Mouse (Mus musculus): Measurements from ENCODE around the gene Setd7. TPM values are rescaled to one million over a fixed set of nuclear protein-coding genes. Genes with fewer than 3 reads are reported as not detected.
A peak's percentile ranks its signal among the peaks of the same experiment; 100 is the strongest.

Setd7 gene
- polyA plus RNA-seq, 1 experiment: 15.7 TPM

DNA sequence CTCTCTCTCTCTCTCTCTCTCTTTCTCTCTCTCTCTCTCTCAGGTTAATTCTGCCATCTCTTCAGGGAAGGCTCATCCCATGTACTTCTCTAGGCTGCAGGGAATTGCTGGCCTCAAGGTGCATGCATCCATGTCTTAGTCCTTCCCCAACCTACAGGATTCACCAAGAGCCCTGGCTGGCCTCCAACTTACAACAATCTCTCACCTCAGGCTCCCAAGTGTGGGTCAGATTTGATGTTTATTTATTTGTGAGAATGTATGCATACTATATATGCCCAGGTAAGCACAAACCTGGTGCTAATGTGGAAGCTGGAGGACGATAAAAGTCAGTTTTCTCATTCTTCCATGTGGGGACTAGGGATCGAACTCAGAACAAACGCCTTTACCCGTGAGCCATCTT, 5.8 kb downstream of the Setd7 start:
- DNase-seq (ENCODE audit: low read depth): no peak
- TF ChIP-seq CTCF (IDR thresholded peaks at IDR 0.05; ENCODE audit: borderline replicate concordance, extremely low read depth, insufficient read depth, insufficient read length): no peak
- TF ChIP-seq POLR2A (IDR thresholded peaks at IDR 0.05; ENCODE audit: borderline replicate concordance, extremely low read depth, insufficient read depth, insufficient read length, poor library complexity, severe bottlenecking): no peak

DNA sequence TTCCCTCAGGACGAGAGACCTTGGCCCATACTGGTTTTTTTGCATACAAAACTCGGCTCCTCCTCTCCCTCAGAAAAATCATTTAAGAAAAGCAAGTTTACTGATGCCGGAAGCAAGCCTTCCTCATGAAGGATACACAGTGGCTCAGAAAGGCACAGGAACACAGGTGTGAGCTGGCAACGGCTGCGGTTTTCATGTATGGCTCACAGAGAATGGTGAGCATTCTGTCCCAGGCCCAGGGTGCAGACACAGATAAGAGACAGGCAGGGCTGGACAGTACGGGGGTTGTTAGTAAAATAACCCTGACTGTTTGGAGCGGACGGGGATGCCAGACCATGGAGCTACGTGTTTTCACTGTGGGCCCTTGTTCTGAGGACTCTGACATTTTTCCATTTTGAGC, 6.6 kb downstream of the Setd7 start:
- TF ChIP-seq CTCF (IDR thresholded peaks at IDR 0.05; ENCODE audit: borderline replicate concordance, extremely low read depth, insufficient read depth, insufficient read length) (no peak), POLR2A (IDR thresholded peaks at IDR 0.05; ENCODE audit: borderline replicate concordance, extremely low read depth, insufficient read depth, insufficient read length, poor library complexity, severe bottlenecking) (no peak)
- DNase-seq (ENCODE audit: low read depth): no peak

DNA sequence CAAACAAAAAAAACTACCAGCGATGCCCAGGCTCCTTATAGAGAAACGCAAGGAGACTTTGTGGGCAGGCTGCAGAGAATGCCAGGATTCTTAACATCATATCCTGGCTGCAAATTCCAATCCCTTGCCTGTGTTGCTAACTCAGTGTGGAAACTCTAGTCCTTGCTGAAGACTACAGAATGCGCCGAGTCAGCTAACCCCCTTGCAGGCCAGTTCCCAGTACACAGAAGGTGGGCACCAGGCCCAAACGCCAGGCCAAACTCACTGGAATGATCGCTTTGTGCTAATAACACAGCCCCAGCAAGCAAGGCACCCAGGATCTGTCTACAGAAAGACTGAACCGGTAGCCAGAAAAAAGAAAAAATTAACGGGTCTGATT, 7.2 kb downstream of the Setd7 start:
- DNase-seq (ENCODE audit: low read depth): peak; percentile 86
- TF ChIP-seq CTCF (IDR thresholded peaks at IDR 0.05; ENCODE audit: borderline replicate concordance, extremely low read depth, insufficient read depth, insufficient read length): no peak
- no peak for TF ChIP-seq POLR2A (IDR thresholded peaks at IDR 0.05; ENCODE audit: borderline replicate concordance, extremely low read depth, insufficient read depth, insufficient read length, poor library complexity, severe bottlenecking)

DNA sequence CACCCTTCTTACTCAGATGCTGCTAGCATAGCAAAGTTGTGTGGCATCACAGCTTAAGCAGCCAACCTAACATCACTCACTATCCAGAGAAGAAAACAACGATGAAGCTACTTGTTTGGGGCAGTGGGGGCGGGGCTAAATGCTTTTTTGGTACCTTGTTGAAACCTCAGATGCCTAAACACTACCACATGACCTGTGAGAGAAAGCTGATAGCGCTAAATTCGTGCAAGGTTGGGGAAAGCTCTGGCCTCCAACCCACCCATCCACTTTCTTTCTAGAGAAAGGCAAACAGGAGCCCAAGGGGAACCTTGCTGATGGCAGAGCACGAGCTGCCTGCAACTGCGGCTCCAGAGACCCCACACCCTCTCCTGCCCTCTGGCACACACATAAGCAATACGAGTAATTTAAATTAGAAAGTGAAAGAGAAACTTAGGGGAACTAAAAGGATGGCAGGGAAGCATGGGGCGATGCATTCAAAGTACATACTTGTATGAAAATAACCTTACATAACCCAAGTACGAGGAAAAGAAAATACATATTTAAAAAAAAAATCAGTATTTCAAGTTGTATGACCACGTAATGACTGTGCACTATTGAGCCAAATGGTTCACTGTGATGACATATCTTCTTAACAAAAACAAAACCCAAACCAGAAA, 7.7 kb downstream of the Setd7 start:
- no peak for DNase-seq (ENCODE audit: low read depth)
- TF ChIP-seq CTCF (IDR thresholded peaks at IDR 0.05; ENCODE audit: borderline replicate concordance, extremely low read depth, insufficient read depth, insufficient read length) (no peak), POLR2A (IDR thresholded peaks at IDR 0.05; ENCODE audit: borderline replicate concordance, extremely low read depth, insufficient read depth, insufficient read length, poor library complexity, severe bottlenecking) (no peak)

DNA sequence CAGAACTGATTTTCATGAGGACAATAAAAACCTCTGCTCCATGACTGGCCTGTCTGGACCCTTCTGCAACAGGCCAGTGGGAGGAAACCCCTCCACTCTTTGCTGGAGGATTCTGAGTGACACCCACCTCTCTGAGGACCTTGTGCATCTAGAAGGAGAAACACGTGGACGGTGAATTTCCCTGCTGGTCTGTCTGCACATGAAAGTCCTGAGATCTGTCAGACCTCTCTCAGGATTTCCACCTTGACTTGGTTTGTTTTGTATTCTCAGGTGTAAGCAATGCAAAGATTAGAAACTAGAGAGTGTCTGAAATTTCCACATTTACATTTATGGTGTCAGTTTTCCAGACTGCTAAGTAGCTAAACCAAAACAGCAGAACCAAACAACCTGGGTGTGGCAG, 8.5 kb downstream of the Setd7 start:
- TF ChIP-seq POLR2A (IDR thresholded peaks at IDR 0.05; ENCODE audit: borderline replicate concordance, extremely low read depth, insufficient read depth, insufficient read length, poor library complexity, severe bottlenecking): no peak
- TF ChIP-seq CTCF (IDR thresholded peaks at IDR 0.05; ENCODE audit: borderline replicate concordance, extremely low read depth, insufficient read depth, insufficient read length): no peak
- no peak for DNase-seq (ENCODE audit: low read depth)

DNA sequence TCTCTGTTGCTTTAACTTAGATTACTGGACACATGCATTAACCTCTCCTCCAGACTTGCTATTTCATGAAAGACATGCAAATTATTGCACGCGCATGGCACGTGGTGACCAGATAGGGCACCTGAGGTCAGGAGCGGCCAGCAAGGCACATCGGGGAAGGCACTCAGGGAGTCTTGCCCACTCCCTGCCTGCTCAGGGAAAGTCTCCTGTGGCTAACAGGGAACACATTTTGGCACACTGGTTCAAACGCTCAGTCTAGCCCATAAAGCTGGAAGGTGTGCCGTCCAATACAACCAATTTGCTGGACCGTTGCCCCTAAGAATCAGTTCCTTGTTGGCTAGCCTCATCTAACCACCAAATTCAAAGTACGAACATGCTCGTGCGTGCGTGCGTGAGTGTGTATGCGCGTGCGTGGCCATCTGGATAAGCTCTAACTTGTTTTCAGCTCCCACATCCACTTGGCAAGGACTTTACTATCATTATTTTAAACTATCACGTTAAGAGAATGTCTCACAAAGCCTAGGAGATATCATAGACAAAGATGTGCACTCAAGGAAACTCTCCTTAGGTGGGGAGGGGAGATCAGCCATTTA, 11.6 kb downstream of the Setd7 start:
- TF ChIP-seq POLR2A (IDR thresholded peaks at IDR 0.05; ENCODE audit: borderline replicate concordance, extremely low read depth, insufficient read depth, insufficient read length, poor library complexity, severe bottlenecking): no peak
- no peak for TF ChIP-seq CTCF (IDR thresholded peaks at IDR 0.05; ENCODE audit: borderline replicate concordance, extremely low read depth, insufficient read depth, insufficient read length)
- no peak for DNase-seq (ENCODE audit: low read depth)

DNA sequence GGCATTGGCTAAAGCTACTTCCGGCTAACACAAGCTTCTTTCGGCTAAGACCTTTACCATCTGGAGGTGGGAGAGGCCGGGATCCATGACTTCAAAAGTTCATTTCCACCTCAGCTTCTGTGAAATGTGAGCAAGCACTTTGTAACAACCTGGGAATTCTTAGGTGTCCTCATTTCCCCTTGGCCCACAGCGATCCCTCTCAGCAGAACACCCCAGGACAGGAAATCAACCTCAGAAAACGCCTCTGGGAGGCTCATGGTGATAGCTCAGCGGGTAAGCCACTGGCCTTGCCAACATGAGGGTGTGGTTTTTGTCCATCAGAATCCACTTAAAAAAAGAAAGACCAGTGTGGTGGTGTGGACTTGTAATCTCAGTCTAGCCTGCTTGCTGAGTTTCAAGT, 13.1 kb downstream of the Setd7 start:
- no peak for TF ChIP-seq CTCF (IDR thresholded peaks at IDR 0.05; ENCODE audit: borderline replicate concordance, extremely low read depth, insufficient read depth, insufficient read length)
- TF ChIP-seq POLR2A (IDR thresholded peaks at IDR 0.05; ENCODE audit: borderline replicate concordance, extremely low read depth, insufficient read depth, insufficient read length, poor library complexity, severe bottlenecking): no peak
- no peak for DNase-seq (ENCODE audit: low read depth)

DNA sequence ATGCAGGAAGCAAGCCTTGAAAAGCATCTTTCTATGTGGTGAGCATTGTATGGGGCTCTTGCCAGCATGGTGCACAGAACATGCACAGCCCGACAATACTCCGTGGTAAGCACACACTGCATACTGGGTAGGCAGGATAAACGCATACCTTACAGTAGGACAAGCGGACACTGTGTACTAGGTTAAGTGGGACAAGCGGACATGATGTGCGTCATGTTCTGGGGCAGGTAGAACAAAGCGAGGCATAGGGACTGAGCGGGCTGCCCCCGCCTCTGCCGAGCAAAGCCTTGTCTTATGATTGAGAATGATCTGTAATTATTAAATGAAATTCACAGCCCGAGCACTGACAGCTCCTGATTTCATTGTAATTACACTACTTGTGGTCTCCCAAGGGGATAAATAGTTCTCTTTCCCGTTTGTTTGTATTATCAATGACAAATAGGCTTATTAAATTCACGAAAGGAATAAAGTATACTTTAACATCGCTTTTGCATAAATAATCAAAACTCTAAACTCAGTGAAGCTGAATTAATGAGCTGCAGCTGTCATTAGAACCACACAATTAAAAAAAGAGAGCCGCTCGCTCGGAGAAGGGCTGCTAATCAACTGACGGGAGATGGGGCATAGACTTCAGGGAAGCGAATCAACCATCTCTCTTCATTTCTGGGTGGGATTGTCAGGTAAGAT, 16.1 kb downstream of the Setd7 start:
- TF ChIP-seq CTCF (IDR thresholded peaks at IDR 0.05; ENCODE audit: borderline replicate concordance, extremely low read depth, insufficient read depth, insufficient read length): no peak
- no peak for TF ChIP-seq POLR2A (IDR thresholded peaks at IDR 0.05; ENCODE audit: borderline replicate concordance, extremely low read depth, insufficient read depth, insufficient read length, poor library complexity, severe bottlenecking)
- peak; percentile 82 for DNase-seq (ENCODE audit: low read depth)

DNA sequence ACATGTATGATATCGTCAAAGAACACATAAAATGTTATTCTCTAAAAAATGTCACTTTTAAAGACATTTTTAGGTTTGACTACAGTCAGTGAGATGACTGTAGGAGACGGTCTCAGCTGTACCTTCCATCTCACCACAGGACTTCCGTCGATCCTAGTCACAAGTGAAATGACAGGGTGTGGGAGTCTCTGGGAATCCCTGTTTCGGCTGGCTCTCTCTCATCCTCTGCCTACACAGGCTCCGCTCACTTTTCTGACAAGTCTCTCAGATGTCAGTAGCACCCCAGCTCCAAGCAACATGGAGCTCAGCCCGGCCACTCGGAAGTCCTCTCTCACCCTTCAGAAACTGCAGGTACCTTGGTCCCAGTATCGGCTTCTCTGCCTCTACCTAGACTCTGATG, 20.0 kb downstream of the Setd7 start:
- no peak for DNase-seq (ENCODE audit: low read depth)
- TF ChIP-seq POLR2A (IDR thresholded peaks at IDR 0.05; ENCODE audit: borderline replicate concordance, extremely low read depth, insufficient read depth, insufficient read length, poor library complexity, severe bottlenecking) (no peak), CTCF (IDR thresholded peaks at IDR 0.05; ENCODE audit: borderline replicate concordance, extremely low read depth, insufficient read depth, insufficient read length) (no peak)

DNA sequence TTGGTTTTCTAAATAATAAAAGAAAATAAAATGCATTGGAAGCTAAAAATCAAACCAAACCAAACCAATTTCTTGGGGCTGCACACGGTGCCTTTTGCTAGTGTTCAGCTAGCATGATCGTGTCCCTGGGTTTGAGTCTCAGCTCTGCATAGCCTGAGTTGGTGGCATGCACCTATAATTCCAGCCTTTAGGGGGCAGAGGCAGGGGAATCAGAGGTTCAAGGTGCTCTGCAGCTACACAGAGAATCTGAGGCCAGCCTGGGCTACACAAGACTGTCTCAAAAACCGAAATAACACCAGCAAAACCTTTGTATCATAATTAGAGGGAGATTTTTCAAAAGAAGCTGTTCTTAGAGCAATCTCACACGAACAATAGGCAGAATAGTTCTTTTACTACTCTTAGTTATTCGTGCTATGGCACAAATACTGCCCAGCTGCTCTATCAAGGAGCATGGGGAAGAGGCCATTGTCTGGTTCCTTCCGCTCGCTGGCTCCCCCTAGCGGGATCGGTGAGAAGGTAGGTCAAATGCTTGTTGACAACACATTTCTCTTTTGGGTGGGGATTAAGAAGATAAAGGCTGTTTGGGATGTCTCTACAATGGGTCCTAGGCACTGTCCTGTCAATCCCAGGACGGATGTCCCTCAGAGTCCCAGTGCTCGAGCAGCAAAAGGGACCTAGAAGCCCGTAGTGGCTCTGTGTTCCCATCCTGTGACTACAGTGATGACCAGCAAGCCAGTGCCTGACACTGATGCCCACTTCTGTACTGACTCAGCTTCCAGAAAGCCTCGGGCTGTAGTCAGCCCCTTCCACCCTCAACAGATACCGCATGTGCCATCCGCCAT, 20.9 kb downstream of the Setd7 start:
- peak; percentile 75 for DNase-seq (ENCODE audit: low read depth)
- TF ChIP-seq CTCF (IDR thresholded peaks at IDR 0.05; ENCODE audit: borderline replicate concordance, extremely low read depth, insufficient read depth, insufficient read length) (peak; percentile 74), POLR2A (IDR thresholded peaks at IDR 0.05; ENCODE audit: borderline replicate concordance, extremely low read depth, insufficient read depth, insufficient read length, poor library complexity, severe bottlenecking) (no peak)

DNA sequence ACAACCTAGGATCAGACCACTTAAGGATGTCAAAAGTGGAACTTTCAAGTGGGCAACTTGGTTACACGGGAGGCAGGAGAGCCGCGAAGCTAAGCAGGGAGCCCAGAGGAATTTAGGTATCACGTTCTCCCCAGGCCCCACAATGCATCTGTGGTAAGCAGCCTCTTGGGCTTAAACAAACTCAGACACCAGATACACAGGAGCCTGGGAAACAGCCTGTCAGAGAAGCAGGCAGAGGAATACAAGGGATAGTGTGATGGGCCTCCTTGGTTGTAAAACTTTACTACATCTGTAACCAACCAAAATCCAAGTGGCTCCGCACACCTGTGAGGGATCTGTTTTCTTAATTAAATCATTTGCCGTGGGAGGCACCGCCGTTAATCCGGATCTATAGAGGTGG, 26.7 kb downstream of the Setd7 start:
- TF ChIP-seq POLR2A (IDR thresholded peaks at IDR 0.05; ENCODE audit: borderline replicate concordance, extremely low read depth, insufficient read depth, insufficient read length, poor library complexity, severe bottlenecking) (no peak), CTCF (IDR thresholded peaks at IDR 0.05; ENCODE audit: borderline replicate concordance, extremely low read depth, insufficient read depth, insufficient read length) (no peak)
- no peak for DNase-seq (ENCODE audit: low read depth)
